Mouse (Mus musculus) C2C12 (cell line): ENCODE data around the gene Smc4.

ENCODE experiments used
- CEBPB ChIP-seq: IDR thresholded peaks from one replicate; pipeline ENCODE4 v1.6.1; 2011; ENCODE audit warnings: low read depth, mild to moderate bottlenecking, control low read depth, moderate library complexity
- CTCF ChIP-seq: IDR thresholded peaks from one replicate; pipeline ENCODE4 v1.5.1; 2011; ENCODE audit not compliant: control insufficient read depth, insufficient read depth, insufficient read length
- MYOD1 ChIP-seq: IDR thresholded peaks from one replicate; pipeline ENCODE4 v1.6.1; 2011; ENCODE audit warnings: low read depth; ENCODE audit not compliant: control insufficient read depth, insufficient read length

- TF ChIP-seq CEBPB (no peak), CTCF (no peak), MYOD1 (no peak)
Measured at GRCm38 (mm10) chr3:68979187-68979586, 25.4 kb upstream of the Smc4 start.
